Mouse (Mus musculus): ENCODE measurements around the gene Mns1.
"Not testable (repeated sequence)": the region's sequence is repeated elsewhere in the genome, so short reads cannot be mapped to it uniquely, and the experiment has no call there.

Gene Mns1

DNA sequence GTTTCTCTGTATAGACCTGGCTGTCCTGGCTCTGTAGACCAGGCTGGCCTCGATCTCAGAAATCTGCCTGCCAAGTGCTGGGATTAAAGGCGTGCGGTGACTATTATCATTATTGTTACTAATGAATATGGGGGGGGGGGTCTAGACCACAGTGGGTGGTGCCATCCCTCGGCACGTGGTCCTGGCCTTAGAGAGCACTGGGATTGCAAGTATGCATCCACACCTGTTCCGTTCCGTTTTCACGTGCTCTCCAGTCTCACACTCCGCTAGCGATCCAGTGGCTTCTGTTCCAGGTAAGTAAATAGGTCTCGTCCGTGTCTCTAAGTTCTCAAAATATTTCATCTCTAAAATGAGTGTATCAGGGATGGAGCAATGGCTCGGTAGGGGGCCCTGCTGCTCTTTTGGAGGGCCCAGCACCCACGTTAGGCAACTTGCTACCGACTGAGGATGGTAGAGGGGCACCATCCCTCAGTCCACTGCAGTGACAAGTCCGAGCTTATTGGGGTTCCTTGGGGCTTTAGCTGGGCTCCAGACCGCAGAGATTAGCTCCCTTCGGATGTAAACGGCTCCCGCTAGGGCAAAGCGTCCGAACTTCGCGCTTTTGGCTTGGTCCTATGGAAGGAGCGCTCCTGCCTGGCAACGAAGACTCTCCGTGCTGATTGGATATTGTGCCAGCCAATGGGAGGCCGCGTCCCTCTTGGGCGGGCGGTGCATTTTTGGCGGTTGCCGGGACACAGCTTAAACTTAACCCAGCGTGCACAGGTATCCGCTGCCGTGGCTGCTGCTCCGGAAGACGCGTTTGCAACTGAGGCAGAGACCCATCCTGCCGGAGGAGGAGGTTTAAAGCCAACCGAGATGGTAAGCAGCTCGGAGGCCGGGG lies at the start of gene Mns1:
Gene Mns1, plus strand, starts transcription at position 190 of the 880 bp plus-strand sequence.
- peak; percentile 90 for DNase-seq

DNA sequence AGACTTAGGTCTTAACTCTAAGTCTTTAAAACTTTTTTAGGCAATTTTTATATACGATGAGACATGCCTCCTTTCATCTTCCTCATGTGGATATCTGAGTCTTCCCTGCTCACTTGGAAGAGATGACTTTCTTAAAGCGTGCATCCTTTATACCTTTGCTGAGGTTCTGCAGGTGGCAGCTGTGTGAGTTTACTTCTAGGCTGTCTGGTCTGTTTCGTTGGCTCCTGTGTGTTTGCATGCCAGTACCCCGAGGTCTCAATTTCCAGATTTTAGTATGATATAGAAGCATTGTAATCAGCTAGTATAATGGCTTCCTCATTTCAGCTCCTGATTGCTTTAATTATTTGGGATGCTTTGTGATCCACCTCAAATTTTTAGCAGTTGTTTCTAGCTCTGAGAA lies 48.9 kb upstream of the Mns1 start:
- DNase-seq, result no peak

DNA sequence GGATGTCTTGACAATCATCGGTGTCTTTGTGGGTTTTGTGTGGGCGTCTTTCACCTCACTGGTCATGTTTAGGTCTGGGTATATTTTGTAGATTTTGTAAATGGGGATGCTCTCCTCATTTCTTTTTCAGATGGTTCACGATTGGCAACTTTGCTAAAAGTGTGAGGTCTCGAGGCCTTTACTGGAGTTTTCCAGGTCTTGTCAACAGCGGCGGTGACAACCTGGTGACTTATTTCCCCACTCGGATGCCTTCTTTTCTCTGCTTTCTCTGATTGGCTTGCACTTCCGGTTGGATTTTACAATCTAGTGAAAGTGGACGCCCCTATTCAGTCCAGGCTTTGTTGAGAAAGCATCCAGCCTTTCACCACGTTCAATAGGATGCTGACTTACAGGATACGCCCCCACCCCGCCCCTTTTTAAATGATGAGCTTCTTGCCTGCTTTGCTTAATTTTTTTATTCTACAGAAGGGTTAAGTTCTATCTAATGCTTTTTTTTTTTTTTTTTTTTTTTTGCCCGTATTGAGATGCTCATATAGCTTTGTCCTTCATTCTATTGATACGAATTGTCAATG lies 48.3 kb upstream of the Mns1 start:
- no peak for DNase-seq

DNA sequence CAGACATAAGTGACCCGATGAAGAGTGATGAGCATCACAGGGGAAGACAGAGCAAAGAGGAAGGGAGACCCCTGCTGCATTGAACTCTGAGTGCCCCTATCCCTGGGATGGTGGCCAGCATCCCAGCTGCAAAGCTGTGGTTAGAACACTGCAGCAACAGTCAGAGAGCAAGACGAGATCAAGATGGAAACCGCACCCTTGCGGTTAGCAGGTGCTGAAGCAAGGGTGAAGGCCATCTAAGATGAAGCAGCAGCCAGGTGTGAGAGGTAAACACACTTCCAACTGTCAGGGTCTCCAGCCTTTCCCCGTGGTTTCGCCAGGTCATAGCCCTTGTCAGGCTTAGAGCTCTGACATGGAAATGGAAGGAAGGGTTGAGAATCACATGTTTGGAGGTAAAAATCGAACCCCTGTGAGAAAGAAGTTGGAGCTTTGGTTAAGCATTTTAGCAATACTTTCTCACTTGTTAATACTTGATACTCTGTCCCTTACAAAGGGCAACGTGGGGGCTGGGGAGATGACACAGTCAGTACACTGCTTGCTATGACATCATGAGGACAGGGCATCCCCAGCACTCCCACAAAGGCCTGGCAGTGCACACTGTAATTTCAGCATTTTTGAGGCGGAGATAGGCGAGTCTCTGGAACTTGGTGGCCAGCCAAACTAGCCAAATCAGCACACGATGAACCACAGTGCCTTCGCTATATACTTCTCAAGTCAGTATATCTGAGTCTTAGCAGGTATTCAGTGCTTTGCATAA lies 47.3 kb upstream of the Mns1 start:
- no peak for DNase-seq

DNA sequence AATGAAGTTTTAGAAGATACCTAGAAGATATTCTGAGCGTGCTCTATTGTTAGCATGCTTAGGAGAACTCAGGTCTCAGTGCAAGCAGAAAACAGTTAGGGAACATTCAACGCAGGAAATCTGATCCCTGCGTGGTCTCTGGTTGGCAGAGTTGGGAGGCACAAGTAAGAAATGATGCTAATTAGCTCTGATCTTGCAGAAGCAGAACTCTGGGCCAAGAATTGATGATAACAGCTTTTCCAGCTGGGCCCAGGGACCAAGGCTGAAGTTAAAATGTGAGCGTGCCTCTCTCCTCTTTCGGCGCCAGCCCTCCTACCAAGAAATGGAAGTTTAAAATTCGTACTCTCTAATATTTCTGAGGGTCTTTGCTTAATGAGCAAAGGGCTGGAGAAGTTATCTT lies 45.1 kb upstream of the Mns1 start:
- no peak for DNase-seq

DNA sequence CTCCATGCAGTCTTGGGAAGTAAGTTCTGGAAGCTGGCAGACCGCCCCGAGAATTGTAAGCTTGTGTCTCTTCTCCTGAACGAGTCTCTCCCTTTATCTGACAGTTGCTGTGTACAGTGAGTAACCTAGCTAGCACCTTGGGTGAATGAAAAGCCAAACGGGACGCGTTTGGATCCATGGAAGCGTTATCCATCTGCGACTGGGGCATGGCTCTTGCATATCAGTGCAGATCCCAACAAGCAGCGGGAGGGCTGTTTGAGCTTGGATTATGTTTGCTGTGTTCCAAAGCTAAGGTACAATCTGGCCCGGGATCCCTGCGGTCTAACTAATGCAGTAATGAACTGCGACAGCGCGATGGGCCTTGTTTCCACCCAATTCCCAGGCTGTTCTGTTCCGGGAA lies 44.6 kb upstream of the Mns1 start:
- DNase-seq, result peak; percentile 49 to 64

DNA sequence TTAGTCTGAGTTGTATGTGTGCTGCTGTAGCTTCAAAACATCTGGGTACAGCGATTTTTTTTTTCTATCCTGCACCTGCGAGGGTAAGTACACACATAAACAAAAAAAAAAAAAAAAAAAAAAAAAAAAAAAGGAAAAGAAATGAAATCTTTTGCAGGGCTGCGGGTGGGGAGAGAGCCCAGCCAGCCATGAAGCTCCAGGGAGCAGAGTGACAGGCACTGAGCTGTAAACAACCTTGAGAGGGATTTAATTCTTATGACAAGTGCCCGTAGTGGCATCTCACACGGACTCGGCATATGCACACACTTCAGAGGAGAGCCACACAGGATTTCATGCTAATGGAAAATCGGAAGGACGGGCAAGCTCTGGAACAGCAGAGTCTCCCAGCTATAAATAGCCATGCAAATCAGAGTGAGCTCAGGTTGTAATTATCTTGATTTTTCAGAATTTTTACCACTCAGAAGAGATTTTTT lies 43.9 kb upstream of the Mns1 start:
- no peak for DNase-seq

DNA sequence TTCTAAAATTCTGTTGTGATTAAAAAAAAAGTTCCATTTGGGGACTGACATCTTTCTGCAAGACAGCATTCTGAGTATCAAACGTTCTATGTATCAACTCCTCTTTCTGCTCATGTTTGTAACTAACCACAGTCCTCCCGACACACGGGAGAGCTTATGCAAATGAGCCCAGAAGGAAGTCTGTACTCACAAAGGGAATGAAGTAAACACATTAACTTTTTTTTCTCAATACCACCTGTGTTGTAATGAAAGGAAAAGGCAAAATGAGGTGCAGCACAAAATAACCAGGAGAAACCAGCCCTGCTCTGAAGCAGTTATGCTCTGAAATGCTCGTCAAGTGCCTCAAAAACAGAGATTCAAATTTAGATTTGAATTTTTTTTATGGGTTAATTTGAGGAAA lies 37.7 kb upstream of the Mns1 start:
- no peak for DNase-seq

DNA sequence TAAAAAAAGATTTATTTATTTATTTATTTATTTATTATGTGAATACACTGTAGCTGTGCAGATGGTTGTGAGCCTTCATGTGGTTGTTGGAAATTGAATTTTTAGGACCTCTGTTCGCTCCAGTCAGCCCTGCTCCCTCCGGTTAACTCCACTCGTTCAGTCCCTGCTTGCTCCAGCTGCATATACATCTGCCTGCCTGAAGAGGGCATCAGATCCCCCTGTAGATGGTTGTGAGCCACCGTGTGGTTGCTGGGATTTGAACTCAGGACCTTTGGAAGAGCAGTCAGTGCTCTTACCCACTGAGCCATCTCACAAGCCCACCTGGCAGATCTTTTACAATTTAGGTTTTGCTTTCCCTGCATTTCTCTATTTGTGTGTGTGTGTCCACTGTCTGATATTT lies 36.0 kb upstream of the Mns1 start:
- DNase-seq, result not testable (repeated sequence)

DNA sequence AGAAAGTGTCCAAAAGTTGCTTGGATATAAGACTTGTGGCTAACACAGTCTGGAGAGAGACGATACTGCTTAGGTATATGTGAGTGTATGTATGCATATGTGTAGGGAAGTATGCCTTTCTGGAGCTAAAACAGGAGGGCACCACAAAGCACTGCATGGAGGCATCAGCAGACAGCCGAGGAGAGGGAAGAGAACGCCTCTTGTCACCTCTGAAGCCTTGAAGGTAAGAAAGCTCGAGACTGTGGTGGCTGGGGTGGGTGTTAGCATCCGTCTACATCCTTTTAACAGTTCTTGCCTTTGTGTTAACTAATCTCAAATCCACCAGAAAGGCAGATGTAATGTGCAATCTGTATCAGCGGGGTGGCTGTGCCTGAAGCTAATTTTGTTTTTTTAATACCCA lies 34.4 kb upstream of the Mns1 start:
- DNase-seq, result no peak

DNA sequence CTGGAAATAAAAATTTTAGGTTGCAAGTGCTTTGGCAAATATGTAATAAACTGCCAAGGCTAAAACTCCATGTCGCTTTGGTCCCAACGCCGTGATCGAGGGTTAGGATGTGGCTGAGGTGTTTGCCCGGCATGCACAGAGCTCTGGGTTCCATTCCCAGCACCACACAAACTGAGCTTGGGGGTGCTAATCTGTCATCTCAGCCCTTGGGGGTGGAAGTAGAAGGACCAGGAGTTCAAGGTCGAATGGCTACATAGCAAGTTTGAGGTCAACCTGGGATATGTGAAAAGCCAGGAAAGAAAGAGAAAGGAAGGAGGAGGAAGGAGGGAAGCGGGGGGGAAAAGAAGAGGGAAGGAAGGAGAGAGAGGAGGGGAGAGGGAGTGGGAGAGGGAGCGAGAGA lies 33.4 kb upstream of the Mns1 start:
- no peak for DNase-seq

DNA sequence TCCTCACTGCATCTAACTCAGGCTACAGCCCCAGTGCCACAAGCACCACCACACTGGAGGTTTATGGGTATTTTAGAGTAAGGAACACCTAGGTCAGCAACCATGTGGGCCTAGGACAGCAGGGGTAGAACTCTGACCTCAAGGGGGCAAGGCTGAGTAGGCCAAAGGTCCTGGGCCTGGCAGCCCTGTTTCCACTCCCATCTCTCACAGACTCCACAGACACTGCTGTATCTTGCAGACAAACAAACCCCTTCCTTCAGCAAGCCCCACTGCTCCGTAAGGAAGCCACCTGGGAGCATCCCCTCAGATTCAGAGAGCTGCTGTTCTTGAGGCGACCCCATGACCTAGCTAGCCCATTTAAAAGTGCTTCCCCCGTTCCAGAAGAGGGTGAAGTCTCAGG lies 32.9 kb upstream of the Mns1 start:
- no peak for DNase-seq

DNA sequence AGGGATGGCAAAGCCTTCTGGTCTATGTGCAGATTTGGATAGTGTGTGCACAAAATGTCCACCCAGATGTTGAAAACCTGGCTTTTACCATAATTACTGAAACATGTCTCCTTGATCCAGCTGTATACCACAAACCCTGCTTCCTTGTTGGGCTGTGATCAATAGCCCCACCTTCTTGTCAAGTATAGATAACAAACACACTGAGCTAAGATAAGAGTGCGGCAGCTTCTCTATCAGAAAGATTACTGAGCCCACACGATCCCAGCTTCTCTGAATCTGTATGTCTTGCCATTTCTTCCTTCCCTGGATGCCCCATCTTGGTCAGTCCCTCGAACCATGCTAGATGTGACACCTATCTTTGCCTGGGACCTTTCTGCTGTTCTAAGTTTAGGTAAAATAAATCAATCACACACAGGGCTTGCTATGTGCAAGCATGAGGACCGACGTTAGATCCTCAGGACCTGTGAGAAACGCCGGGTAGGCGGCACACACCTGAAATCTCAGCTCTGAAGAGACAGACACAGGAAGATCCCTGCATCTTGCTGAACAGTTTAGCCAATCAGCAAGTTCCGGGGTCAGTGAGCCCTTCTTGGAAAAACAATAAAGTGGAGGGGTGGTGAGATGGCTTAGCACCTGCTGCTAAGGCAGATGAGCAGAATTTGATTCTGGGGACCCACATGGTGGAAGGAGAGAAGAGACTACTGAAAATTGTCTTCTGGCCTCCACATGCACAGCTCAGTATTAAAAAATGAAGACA lies 31.8 kb upstream of the Mns1 start:
- DNase-seq, result no peak

DNA sequence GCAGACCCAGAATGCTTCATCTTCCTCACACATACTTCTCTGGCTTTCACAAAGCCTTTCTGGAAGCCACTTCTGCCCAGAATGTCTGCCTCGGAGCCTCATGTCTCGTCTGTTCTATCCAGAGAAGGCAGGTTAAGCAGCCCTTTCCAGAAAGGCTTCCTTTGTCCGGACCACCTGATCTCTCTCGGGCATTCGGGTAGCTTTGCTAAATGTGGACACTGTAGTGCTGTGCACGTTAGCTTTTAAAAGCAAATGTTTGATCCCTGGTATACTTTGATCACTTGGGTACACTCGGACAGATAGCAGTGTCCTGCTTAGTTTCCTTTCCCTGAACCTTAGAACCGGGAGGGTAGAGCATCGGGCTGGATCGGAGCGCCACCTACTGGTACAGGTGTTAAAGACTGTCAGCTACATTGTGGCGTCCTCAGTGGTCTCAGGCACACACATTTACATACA lies 29.7 kb upstream of the Mns1 start:
- peak; percentile 79 to 84 for DNase-seq

DNA sequence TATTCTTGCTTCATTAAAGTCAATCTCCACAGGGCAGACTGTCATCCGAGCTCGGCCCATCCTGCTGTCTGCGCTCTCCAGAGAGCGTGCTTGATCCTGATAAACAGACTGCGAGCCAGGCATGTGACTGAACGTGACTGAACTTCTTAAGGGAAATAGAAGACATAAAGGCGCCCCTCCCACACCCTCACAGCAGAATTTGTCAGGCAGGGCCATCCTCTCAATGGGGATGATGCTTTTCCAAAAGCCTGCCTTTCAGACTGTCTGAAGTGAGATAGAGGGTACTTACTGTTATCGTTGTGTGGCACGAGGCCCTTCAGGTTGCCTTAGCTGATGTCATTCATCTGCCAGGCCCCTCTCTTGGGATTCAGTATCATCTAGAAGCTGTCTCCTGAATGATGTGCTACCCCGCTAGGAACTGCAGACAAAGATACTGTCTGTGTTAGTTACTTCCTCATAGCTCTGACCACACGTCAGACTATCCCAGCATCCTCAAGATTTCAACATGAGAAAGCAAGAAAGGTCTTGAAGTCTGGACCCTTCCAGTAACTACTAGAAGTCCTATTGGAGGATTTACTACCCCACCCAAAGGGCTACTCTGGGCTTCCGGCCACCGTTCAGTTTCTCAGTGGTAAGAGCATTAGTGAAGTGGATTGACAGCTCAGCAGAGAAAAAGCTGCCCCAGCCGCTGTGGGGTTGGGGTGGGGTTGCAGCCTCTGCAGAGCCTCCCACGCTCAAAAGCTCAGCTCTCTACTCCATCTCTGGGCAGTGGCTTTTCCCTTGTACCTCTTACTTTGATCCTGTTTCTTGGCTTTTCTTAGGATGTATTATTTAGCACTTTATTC lies 28.2 kb upstream of the Mns1 start:
- DNase-seq, result no peak

DNA sequence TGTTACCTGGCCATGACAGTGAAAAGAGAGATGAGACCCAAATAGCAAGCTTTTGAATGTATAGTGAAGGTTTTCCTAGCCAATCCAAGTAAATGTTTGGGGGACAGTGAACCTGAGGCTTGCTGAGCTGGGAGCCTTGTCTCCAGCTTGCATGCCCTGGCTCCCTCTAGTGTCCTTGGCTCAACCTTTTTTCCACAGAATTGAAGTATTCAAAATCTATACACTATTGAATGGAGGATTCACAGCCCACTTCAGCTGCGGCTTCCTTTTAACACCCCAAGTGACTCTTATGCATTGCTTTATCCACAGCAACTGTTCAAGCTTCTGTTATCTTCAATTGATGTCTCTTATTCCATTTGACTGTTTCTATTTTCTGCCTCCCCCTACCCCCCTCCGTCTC lies 26.1 kb upstream of the Mns1 start:
- DNase-seq, result no peak

DNA sequence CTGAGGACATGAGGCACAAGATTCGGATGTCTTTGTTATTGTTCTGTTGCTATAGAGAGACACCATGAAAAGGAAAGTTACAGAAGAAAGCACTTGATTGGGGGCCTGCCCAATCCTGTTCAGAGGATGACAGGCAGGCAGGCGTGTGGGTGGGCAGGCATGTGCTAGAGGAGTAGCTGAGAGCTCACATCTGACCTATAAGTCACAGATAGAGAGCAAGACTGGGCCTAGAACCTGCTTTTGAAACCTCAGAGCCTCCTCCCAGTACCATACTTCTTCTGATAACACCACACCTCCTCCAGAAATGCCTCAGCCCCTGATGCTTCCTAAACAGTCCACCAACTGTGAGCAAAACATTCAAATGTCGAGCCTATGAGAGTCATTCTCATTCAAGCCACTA lies 19.4 kb upstream of the Mns1 start:
- DNase-seq, result no peak

DNA sequence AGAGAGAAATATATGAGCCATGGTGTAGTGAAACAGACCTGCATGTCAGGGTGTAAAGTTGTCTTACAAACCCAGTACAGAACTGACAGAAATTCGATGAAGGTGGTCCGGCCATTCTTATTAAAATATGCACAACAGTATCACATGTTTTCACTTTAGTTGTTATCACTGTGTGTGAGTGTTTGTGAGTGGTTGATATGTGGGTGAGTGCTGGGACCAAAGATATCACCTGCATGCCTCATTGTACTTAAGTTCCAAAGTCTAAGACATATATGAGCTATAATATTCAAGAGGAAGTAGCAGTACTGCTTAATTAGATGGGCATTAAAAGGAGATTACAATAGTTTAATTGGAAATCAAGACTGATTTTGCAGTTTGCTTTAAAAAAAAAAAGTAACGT lies 17.3 kb upstream of the Mns1 start:
- no peak for DNase-seq

DNA sequence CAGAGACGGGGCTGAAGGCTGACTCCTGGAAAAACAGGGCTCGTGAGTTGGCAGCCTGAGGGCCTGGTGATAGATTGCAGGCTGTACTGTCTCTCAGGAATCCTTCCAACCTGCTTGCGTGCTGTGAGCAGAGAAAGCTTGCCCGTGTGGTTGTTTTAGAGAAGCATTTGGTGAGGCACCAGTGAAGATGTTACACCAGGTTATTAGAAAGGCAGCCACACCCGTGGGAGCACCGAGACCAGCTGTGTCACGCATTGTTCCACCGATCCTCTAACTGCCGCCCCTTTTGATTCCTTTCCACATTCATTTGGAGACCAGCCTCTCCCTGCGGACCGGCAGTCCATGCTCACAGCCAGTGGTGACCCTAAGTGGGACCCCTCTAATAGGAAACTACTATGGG lies 15.5 kb upstream of the Mns1 start:
- no peak for DNase-seq

DNA sequence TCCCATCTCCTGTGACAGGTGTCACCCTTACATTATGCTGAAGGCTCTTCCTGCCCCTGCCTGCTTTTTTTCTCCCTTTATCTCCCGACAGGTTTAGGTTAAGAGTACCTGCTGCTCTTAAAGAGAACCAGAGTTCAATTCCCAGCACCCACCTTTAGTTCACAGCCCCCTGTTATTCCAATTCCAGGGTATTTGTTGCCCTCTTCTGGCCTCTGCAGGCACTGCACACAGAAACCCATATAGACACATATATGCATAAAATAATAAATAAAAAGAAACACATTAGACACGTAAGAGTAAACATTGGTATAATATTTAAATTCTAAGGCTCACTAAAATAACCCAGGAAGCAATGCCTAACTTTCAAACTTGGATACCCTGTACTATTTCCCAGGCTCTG lies 15.1 kb upstream of the Mns1 start:
- DNase-seq, result no peak

DNA sequence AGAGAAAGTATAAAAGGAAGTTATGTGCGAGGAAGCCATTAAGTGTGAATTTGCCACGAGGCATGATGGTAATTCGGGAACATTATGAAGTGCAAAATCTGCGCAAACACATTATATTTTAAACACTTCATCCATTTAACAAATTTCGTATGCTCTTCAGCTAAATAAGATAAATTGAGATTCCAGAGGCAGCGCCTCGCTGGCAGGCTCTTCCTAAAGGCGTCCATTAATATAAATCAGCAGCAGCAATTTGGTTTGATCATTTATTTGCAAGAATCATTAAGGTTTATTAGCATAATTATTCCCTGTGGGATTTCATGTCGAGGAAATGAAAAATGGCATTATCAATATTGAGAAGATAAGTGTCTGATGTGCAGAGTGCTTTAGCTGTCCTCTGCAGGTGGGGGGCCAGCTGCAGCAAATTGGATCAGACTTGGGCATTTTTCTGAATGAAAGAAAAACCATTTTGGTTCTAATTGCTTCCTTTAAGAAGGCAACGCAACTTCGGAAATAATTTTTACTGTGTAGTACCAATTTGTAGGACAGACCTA lies 12.4 kb upstream of the Mns1 start:
- no peak for DNase-seq

DNA sequence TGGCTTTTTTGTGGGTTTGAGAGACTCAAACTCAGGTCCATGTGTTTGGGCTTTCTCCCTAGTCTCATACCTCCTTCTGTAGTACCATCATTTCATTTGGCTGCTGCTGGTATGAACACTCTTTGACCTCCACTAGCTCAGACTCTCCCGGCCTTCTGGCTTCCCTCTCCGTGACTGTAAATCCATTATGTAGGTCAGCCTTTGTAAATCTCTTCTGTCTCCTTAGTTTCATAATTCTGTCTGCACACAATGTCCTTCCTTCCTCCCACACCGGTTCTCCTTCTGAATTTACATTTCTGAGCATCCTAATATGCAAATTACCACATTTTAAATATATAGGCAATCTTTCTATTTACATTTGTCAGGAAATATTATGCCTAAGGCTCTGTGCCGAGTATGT lies 9.9 kb upstream of the Mns1 start:
- DNase-seq, result no peak

Data from cerebellum, postnatal 36 days (tissue).